Mouse (Mus musculus): ENCODE measurements around the gene Hist2h2aa1.
"Not testable (repeated sequence)": the region's sequence is repeated elsewhere in the genome, so short reads cannot be mapped to it uniquely, and the experiment has no call there.

Gene Hist2h2aa1

GRCm38 (mm10) chr3:96287334-96287733 lies 42.0 kb downstream of the Hist2h2aa1 start:
- DNase-seq = not testable (repeated sequence)

- DNase-seq = no peak
Observed at GRCm38 (mm10) chr3:96289201-96289600, 43.9 kb downstream of the Hist2h2aa1 start.

- DNase-seq = not testable (repeated sequence)
Observed at GRCm38 (mm10) chr3:96290727-96291126, 45.4 kb downstream of the Hist2h2aa1 start.

GRCm38 (mm10) chr3:96292641-96293040 lies 47.3 kb downstream of the Hist2h2aa1 start:
- no peak for DNase-seq

- DNase-seq = no peak
Observed at GRCm38 (mm10) chr3:96293368-96293767, 48.1 kb downstream of the Hist2h2aa1 start.

- DNase-seq = no peak
Observed at GRCm38 (mm10) chr3:96293787-96294186, 48.5 kb downstream of the Hist2h2aa1 start, which contains the start of gene Fcgr1. Gene Fcgr1, minus strand, starts transcription at chr3:96293969.

Measured in kidney, adult 9 months (tissue).